Mouse (Mus musculus) midbrain, embryonic 10.5 days (tissue): Measurements from ENCODE around the gene Wdr24. TPM values are rescaled to one million over a fixed set of nuclear protein-coding genes. Genes with fewer than 3 reads are reported as not detected.

Experiments used
- DNase-seq: peaks from one replicate; pipeline ENCODE4 v3.0.0-alpha.2; 2017; ENCODE audit warnings: low spot score
- H3K27ac ChIP-seq: fragments of 300-500 bp; sonication (generic); replicated peaks from 2 replicates; pipeline ENCODE4 v1.5.1; 2016; ENCODE audit warnings: mild to moderate bottlenecking
- H3K27me3 ChIP-seq: fragments of 300-500 bp; sonication (generic); 2 replicates; pipeline ENCODE4 v1.6.1; 2016; ENCODE audit warnings: low read depth, mild to moderate bottlenecking; ENCODE audit not compliant: poor library complexity, severe bottlenecking
- H3K36me3 ChIP-seq: fragments of 300-500 bp; sonication (generic); 2 replicates; pipeline ENCODE4 v1.6.1; 2016; ENCODE audit warnings: mild to moderate bottlenecking, moderate library complexity
- H3K4me1 ChIP-seq: fragments of 300-500 bp; sonication (generic); 2 replicates; pipeline ENCODE4 v1.6.1; 2016
- H3K4me3 ChIP-seq: fragments of 300-500 bp; sonication (generic); 2 replicates; pipeline ENCODE4 v1.5.1; 2016; ENCODE audit warnings: mild to moderate bottlenecking, moderate library complexity
- H3K9me3 ChIP-seq: fragments of 300-500 bp; sonication (generic); replicated peaks from 2 replicates; pipeline ENCODE4 v1.6.1; 2016; ENCODE audit warnings: mild to moderate bottlenecking
- WGBS: fragments of 180-500 bp; shearing (Covaris S2); methylation state at CpG from one replicate; pipeline ENCODE4 v1.1.7; 2016; 5-methylcytosine and 5-hydroxymethylcytosine counted together
- polyA plus RNA-seq: library from polyadenylated mRNA; unstranded; fragments of >200 nt; fragmentation: Nextera tagmentation; extraction: Ambion mirVana; gene quantifications from 2 replicates; pipeline ENCODE4 v1.2.1, GENCODE M21; 2016

The Wdr24 gene
- polyA plus RNA-seq, 1 experiment from 2014 or later = 31.7 TPM

DNA sequence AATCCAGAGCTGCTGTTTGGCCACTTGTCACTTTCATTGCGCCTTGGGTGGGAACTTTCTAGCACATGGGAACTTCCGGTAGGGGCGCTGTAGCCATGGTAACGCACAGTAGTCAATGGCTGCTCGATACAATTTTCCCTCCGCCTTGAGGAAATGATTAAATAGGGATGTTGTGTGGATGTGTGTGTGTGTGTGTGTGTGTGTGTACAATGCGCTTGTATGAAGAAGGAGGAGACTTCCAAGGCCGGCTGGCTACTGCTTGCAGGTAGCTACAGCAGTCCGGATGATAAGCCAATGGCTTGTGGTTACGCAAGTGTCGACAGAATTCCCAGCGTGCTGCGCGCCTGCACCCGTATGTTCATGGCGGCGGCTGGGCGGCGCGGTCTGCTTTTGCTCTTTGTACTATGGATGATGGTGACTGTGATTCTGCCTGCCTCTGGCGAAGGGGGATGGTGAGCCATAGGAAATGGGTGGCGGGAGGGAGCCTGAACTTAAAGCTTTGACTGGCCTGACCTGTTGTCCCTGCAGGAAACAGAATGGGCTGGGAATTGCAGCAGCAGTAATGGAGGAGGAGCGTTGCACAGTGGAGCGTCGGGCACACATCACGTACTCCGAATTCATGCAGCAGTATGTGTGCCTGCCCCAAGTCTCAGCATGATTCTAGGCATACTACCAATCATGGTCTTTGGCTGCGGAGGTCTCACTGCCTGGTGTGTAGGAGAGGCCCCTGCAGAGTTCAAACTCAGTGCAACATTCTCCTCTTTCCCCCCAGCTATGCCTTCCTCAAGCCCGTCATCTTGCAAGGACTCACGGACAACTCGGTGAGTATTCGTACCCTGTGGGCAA lies 5.5 kb downstream of the Wdr24 start, which contains the start of gene Jmjd8:
Jmjd8 (plus strand) TSS at position 156 of the 846 bp plus-strand sequence.
- Histone ChIP-seq H3K9me3 (no peaks in the 10 kb centered on the region), H3K36me3 (peaks cover 60% of the 10 kb centered on the region), H3K27ac (peak within 1 kb of the TSS; percentile 95), H3K27me3 (no peaks in the 10 kb centered on the region), H3K4me1 (peaks cover 88% of the 10 kb centered on the region), H3K4me3 (peak within 1 kb of the TSS; percentile 89)
- 1% methylated on average over 32 of the region's 32 CpGs for WGBS
- peak; percentile 88 for DNase-seq

DNA sequence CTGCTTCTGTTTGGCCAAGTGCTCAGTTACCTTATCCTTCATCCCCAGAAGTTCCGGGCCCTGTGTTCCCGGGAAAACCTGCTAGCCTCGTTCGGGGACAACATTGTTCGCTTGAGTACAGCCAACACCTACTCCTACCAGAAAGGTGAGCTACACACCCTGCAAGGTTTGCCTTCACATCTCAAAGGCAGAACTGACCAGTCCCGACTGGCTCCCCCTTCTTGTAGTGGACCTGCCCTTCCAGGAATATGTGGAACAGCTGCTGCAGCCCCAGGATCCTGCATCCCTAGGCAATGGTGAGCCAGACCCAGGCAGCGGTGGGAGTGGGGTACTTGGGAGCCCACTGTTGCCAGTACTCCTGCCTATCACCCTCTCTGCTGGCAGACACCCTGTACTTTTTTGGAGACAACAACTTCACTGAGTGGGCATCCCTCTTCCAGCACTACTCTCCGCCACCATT lies 6.2 kb downstream of the Wdr24 start:
- Histone ChIP-seq H3K36me3 (peaks cover 63% of the 10 kb centered on the region), H3K4me3 (peak overlapping the region; percentile 89), H3K4me1 (peaks cover 88% of the 10 kb centered on the region), H3K27me3 (no peaks in the 10 kb centered on the region), H3K27ac (peak overlapping the region; percentile 95), H3K9me3 (no peaks in the 10 kb centered on the region)
- DNase-seq = peak; percentile 41
- WGBS = 47% methylated on average over 8 of the region's 8 CpGs

DNA sequence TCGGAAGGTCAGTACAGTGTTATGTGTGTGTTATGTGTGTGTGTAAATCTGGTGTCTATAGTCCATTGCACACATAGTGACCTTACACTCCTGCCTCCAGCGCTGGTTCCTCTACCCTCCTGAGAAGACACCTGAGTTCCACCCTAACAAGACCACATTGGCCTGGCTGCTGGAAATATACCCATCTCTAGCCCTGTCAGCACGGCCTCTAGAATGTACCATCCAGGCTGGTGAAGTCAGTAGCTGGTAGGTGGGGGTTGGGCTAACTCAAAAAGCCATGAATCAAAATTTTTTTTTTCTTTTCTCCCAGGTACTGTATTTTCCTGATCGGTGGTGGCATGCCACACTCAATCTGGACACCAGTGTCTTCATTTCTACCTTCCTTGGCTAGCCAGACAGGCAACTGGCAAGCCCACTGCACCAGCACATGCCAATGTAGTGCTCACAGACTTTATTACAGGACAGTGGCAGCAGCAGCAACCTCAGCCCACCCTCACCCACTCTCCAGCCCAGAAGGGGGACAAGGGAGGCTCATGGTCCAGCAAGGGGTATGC lies 6.8 kb downstream of the Wdr24 start:
- Histone ChIP-seq H3K4me1 (peaks cover 88% of the 10 kb centered on the region), H3K9me3 (no peaks in the 10 kb centered on the region), H3K36me3 (peaks cover 68% of the 10 kb centered on the region), H3K27ac (no peak overlapping the region), H3K27me3 (no peaks in the 10 kb centered on the region), H3K4me3 (peak overlapping the region; percentile 89; the same call in 1 of the 2 replicates)
- DNase-seq = no peak
- WGBS = 90% methylated on average over 4 of the region's 4 CpGs

DNA sequence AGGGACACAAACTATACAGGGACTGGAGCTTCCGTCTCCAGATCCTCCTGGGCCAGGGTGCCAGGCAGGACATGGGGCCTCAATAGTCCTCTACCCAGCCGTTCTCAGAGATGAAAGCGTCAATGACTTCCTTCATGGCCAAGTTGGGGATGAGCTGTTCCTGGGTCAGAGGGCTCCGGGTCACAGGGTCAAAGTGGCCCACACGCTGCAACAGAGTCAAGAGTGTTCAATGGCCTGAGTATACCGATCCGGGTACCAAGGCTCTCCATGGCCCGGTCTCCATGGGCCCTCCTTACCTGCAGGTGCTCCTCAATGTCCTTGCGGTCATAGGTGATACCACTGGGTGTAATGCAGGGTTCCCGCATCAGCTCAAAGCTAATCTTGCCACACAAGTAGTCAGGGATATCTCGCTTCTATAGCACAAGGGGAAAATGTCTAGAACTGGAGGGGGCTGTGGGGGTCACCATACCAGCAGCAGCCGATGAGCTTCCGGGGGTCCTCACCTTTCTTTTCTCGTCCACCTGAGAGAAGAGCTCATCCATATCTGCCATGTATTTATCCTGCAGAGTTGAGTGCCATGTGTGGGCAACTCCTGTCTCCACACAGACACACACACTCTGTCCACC lies 7.5 kb downstream of the Wdr24 start:
- peaks cover 90% of the 10 kb centered on the region for H3K4me1 ChIP-seq
- no peaks in the 10 kb centered on the region for H3K9me3 ChIP-seq
- no peak overlapping the region for H3K27ac ChIP-seq
- H3K4me3 ChIP-seq = peak overlapping the region; percentile 89
- 90% methylated on average over 14 of the region's 14 CpGs for WGBS
- no peak for DNase-seq
- H3K27me3 ChIP-seq = no peaks in the 10 kb centered on the region
- peaks cover 68% of the 10 kb centered on the region for H3K36me3 ChIP-seq

DNA sequence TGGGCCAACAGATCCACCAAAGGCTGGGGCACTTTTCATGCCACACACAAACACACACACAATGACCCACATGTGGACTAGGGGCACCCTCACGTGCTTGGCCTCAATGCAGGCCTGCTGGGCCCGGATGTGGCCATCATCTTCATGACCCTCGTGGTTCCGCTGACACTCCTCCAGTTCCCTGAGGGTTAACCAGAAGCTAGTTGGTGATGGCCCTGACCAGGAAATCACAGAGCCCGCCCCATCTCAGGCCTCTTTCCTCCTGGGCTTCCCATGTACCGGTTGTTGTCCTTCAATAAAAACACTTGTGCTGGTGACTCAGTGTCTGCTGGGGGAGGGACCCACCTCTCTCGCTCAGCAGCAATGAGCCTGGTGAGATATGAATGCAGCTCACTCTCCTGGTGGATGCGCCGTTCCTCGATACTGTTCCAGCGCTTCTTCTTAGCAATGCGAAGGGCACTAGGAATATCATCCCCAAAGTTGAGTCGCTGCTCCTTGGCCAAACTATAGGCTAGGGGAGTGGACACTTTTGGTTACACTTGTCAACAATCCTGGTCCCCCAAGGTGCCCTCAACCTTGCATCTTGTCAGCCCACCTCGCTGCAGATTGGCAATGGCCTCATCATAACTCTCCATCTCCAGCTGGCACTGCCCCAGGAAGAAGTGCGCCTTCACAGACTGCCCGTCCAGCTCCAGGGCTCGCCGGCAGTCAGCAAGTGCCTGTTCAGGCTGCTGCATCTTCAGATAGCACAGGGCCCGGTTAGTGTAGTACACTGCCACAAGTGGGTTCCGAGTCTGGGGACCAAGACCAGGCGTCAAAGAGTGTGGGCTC lies 8.2 kb downstream of the Wdr24 start:
- Histone ChIP-seq H3K9me3 (no peaks in the 10 kb centered on the region), H3K27me3 (no peaks in the 10 kb centered on the region), H3K27ac (peak overlapping the region; percentile 96), H3K4me3 (peak overlapping the region; percentile 89), H3K36me3 (peaks cover 65% of the 10 kb centered on the region), H3K4me1 (peaks cover 91% of the 10 kb centered on the region)
- 68% methylated on average over 21 of the region's 21 CpGs for WGBS
- DNase-seq = no peak

DNA sequence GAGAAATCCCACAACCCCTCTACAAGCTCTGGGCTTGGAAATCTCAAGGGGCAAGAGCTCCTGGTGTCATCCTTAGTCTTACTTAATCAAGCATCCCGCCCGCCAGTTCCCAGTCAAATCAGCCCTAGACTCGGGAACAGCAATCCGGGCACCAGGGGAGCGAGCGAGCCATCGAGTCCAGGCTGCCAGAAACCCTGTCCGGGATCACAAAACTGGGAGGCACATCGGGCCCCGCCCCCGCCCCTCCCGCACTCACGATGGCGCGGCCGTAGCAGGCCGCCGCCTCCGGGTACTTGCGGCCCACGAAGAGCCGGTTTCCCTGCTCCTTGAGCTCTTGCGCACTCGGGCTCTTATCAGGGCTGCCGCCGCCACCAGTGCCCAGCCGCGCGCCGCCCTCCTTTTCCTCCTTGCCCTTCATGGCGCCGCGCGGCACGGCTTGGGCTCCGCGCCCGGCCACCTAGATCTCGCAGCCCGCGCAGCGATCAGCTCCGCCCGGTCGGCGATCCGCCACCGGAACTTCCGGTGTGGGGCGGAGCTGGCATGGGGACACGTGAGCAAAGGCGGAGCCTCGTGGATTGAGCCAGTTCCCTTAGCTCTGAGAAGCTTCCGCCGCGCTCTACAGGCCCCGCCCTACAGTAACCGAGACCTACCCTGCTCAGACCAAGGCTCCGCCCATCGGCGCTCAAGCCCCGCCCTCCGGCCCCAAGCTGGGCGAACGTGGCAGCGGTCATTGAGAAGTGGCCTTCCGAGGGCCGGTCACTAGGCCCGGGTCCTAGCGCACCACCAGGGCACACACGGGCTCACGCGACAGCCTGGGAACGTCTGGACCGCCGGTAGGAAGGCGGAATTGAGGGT lies 9.2 kb downstream of the Wdr24 start:
- Histone ChIP-seq H3K36me3 (peaks cover 57% of the 10 kb centered on the region), H3K27me3 (no peaks in the 10 kb centered on the region), H3K27ac (peak overlapping the region; percentile 96), H3K4me1 (peaks cover 92% of the 10 kb centered on the region), H3K4me3 (peak overlapping the region; percentile 89), H3K9me3 (no peaks in the 10 kb centered on the region)
- under 1% methylated on average over 73 of the region's 77 CpGs for WGBS
- DNase-seq = peak; percentile 100

DNA sequence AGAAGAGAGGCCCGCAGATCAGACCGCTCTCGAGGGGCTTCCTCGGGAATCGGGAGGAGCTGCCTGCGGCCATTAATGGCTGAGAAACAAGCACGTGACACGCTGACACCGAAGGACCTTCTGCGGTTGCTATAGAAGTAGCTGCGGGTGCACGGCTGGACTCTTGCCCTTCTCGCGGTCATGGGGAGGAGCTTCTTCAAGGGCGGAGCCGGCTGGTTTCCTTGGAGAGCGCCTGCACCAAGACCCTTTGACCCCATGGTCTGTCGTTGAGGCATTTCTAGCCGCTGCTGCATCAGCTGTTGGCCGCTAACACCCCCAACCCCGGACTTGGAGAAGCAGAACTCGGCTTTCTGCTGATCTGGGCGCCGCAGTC lies 9.8 kb downstream of the Wdr24 start, which contains the start of gene Stub1:
Stub1 (minus strand) TSS at position 114 of the 373 bp plus-strand sequence.
- peak; percentile 94 for DNase-seq
- Histone ChIP-seq H3K4me3 (peak within 1 kb of the TSS; percentile 89), H3K4me1 (peaks cover 92% of the 10 kb centered on the region), H3K27me3 (no peaks in the 10 kb centered on the region), H3K27ac (peak within 1 kb of the TSS; percentile 96), H3K36me3 (peaks cover 57% of the 10 kb centered on the region), H3K9me3 (no peaks in the 10 kb centered on the region)
- under 1% methylated on average over 24 of the region's 24 CpGs for WGBS

DNA sequence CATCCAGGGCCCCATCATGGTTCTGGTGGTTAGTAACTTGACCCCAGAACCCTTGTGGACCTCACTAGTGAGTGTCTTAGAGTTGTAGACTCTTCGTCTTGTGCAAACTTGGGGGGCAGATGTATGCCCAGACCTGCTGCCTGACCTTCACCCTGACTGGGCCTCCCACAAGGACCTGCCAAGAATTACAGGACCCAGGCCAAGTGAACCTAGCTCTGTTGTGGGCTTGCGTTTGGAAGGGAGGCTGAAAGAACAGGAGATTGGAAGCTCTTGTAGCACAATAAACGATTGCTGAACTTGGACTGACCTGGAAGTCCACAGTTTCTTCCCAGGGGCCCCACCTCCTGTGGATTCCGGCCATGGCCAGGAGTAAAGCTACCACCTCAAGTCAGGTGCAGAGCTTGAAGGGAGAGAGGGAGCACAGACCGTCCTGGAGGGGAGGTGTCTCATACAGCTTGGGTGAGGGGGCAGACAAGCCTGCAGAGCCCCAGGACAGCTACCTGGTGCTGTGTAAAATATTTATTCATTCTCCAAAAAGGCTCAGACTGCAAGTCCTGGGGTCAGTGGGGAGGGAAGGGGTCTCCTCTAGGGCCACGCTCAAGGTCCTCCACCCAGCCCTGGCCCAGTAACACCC lies 10.7 kb downstream of the Wdr24 start:
- DNase-seq = no peak
- Histone ChIP-seq H3K4me1 (peaks cover 85% of the 10 kb centered on the region), H3K9me3 (no peaks in the 10 kb centered on the region), H3K36me3 (peaks cover 64% of the 10 kb centered on the region), H3K4me3 (peak overlapping the region; percentile 89), H3K27me3 (no peaks in the 10 kb centered on the region), H3K27ac (peak overlapping the region; percentile 96)
- WGBS = 66% methylated on average over 6 of the region's 6 CpGs

DNA sequence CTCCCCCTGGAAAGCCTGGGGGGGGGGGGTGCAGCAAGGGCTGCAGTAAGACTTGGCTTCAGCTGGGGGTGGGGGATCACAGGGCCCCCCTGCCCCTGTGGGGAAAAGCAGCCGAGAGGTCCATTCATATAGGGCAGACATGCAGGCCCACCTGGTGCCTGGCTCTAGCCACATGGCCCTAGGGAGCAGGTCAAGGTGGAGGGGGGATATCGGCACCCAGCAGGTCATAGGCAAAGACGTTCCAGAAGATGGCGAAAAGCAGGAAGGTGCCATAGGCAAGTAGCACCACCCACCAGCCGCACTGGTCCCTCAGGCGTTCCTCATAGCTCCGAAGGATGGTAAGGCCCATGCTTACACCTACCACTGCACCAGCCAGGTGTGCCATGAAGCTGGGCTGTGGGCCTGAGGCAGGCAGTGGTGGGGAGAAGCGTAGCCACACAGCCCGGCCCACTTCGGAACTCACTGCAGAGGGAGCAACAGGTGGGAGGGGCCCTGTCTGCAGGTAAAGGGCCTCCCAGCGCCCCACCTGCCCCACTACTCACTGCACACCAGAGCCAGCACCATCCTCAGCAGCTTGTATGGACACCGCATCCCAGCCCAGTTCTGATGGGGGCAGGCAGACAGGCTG lies 11.3 kb downstream of the Wdr24 start:
- 90% methylated on average over 12 of the region's 12 CpGs for WGBS
- no peaks in the 10 kb centered on the region for H3K9me3 ChIP-seq
- peak overlapping the region; percentile 96 for H3K27ac ChIP-seq
- peak overlapping the region; percentile 89 for H3K4me3 ChIP-seq
- DNase-seq = no peak
- peaks cover 84% of the 10 kb centered on the region for H3K4me1 ChIP-seq
- H3K27me3 ChIP-seq = no peaks in the 10 kb centered on the region
- peaks cover 67% of the 10 kb centered on the region for H3K36me3 ChIP-seq

DNA sequence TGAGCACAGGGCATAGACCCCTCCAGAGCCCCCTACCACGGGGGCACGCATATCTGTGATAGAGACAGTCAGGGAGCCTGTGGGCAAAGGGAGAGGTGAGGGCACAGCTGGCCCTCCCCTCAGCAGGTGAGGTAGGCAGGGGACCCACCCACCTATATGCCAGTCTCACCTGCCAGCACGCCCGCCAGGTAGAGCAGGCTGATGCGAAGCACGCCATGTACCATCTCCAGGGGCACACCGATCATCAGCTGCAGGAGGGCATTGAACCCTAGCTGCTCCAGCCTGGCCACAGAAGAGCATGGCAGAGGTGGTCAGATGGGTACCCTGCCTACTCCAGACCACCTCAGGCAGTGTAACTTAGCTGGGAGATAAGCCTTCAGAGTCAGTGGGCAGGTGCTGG lies 11.9 kb downstream of the Wdr24 start:
- peak overlapping the region; percentile 89 for H3K4me3 ChIP-seq

DNA sequence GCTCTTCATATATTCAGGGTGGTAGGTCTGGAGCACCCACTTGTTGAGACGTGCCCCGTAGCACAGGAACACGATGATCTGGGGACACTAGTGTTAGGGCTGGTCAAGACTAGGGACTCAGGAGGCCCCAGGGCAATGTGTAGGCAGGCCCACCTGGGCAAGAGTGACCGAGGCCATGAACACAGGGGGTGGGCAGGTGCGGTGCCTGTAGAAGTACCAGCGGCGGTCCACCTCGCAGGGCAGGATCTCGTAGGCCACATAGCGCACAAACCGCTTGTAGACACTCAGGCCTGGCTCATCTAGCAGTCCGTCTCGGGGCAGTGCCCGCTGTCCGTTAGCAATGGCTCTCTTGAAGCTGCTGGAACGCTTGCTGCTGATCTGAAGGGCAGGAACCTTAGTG lies 12.4 kb downstream of the Wdr24 start:
- H3K27ac ChIP-seq = 0 out of 2 replicates have a peak overlapping the region, but pooled peaks have one; percentile 29
- peaks cover 67% of the 10 kb centered on the region for H3K36me3 ChIP-seq
- no peaks in the 10 kb centered on the region for H3K27me3 ChIP-seq
- no peak for DNase-seq
- peaks cover 73% of the 10 kb centered on the region for H3K4me1 ChIP-seq
- H3K9me3 ChIP-seq = no peaks in the 10 kb centered on the region
- 95% methylated on average over 16 of the region's 16 CpGs for WGBS
- H3K4me3 ChIP-seq = peak overlapping the region; percentile 89

More for the DNA sequence above, 11.9 kb downstream of the Wdr24 start:
- WGBS = 94% methylated on average over 7 of the region's 7 CpGs
- Histone ChIP-seq H3K27ac (no peak overlapping the region), H3K4me1 (peaks cover 79% of the 10 kb centered on the region), H3K27me3 (no peaks in the 10 kb centered on the region), H3K9me3 (no peaks in the 10 kb centered on the region), H3K36me3 (peaks cover 67% of the 10 kb centered on the region)
- no peak for DNase-seq
